Mouse (Mus musculus) olfactory bulb, adult 2 months (tissue): ENCODE results near the gene Rnf214. TPM values are rescaled to one million over a fixed set of nuclear protein-coding genes. Genes with fewer than 3 reads are reported as not detected.
"Not testable (repeated sequence)": the region's sequence is repeated elsewhere in the genome, so short reads cannot be mapped to it uniquely, and the experiment has no call there.

ENCODE experiments used
- H3K27ac ChIP-seq: fragments of 200-500 bp; 2 replicates; pipeline ENCODE4 v1.5.1; 2012; ENCODE audit warnings: low read depth, low read length; ENCODE audit not compliant: insufficient read depth
- H3K4me1 ChIP-seq: fragments of 200-500 bp; 2 replicates; pipeline ENCODE4 v1.6.1; 2012; ENCODE audit warnings: low read length; ENCODE audit not compliant: control insufficient read depth, insufficient read depth
- H3K4me3 ChIP-seq: fragments of 200-500 bp; 2 replicates; pipeline ENCODE4 v1.5.1; 2012; ENCODE audit warnings: mild to moderate bottlenecking, low read depth, low read length, moderate library complexity; ENCODE audit not compliant: insufficient read depth
- CTCF ChIP-seq: fragments of 200-500 bp; IDR thresholded peaks from 2 replicates; pipeline ENCODE4 v1.5.1; 2012; ENCODE audit warnings: low read depth, mild to moderate bottlenecking, low read length, moderate library complexity; ENCODE audit not compliant: insufficient read depth
- POLR2A ChIP-seq: fragments of 200-500 bp; IDR thresholded peaks from 2 replicates; pipeline ENCODE4 v1.6.1; 2012; ENCODE audit warnings: mild to moderate bottlenecking, low read depth, low read length, moderate library complexity; ENCODE audit not compliant: insufficient read depth
- WGBS: fragments of 180-500 bp; shearing (Covaris S2); methylation state at CpG from one replicate; pipeline ENCODE4 v1.1.7; 2018; 5-methylcytosine and 5-hydroxymethylcytosine counted together
- polyA plus RNA-seq: library from polyadenylated mRNA; stranded (reverse); fragments of >200 nt; gene quantifications from 2 replicates; pipeline ENCODE4 v1.2.4, GENCODE M21; 2012; ENCODE audit warnings: low replicate concordance; ENCODE audit not compliant: missing spikeins, insufficient read depth, insufficient read length

Rnf214 gene
- polyA plus RNA-seq, 1 experiment, result not detected

GRCm38 (mm10) chr9:45849528-45850408 is 56.9 kb downstream of the Rnf214 start:
- TF ChIP-seq CTCF (no peak), POLR2A (no peak)
- Histone ChIP-seq H3K4me3 (no peak overlapping the region), H3K27ac (peak overlapping the region; percentile 75), H3K4me1 (peaks cover 34% of the 10 kb centered on the region)
- WGBS, result 17% methylated on average over 9 of the region's 9 CpGs

- no peak overlapping the region for H3K4me3 ChIP-seq
- TF ChIP-seq CTCF (no peak), POLR2A (no peak)
- WGBS, result 91% methylated on average over 5 of the region's 5 CpGs
- no peak overlapping the region for H3K27ac ChIP-seq
- H3K4me1 ChIP-seq, result peaks cover 39% of the 10 kb centered on the region
These were observed 59.7 kb downstream of the Rnf214 start for GRCm38 (mm10) chr9:45846891-45847460.

GRCm38 (mm10) chr9:45846176-45846575 is 60.5 kb downstream of the Rnf214 start:
- H3K4me3 ChIP-seq, H3K27ac ChIP-seq: not testable (repeated sequence)
- peaks cover 41% of the 10 kb centered on the region for H3K4me1 ChIP-seq
- WGBS, result 64% methylated on average over 2 of the region's 2 CpGs

GRCm38 (mm10) chr9:45845541-45845940 is 61.2 kb downstream of the Rnf214 start:
- peaks cover 39% of the 10 kb centered on the region for H3K4me1 ChIP-seq
- 58% methylated on average over 3 of the region's 3 CpGs for WGBS
- no peak overlapping the region for H3K4me3 ChIP-seq
- no peak overlapping the region; the same call in 1 of the 2 replicates for H3K27ac ChIP-seq
- TF ChIP-seq POLR2A (no peak), CTCF (no peak)

GRCm38 (mm10) chr9:45843780-45844179 is 62.9 kb downstream of the Rnf214 start:
- TF ChIP-seq POLR2A, result no peak
- no peak for TF ChIP-seq CTCF
- peaks cover 33% of the 10 kb centered on the region for H3K4me1 ChIP-seq
- 34% methylated on average over 1 of the region's 1 CpGs for WGBS
- H3K4me3 ChIP-seq, result no peak overlapping the region
- H3K27ac ChIP-seq, result no peak overlapping the region

GRCm38 (mm10) chr9:45843007-45843406 is 63.7 kb downstream of the Rnf214 start:
- Histone ChIP-seq H3K4me3 (no peak overlapping the region), H3K27ac (no peak overlapping the region), H3K4me1 (peaks cover 29% of the 10 kb centered on the region)
- WGBS, result 70% methylated on average over 5 of the region's 5 CpGs
- TF ChIP-seq POLR2A (no peak), CTCF (no peak)

GRCm38 (mm10) chr9:45841458-45841857 is 65.3 kb downstream of the Rnf214 start:
- Histone ChIP-seq H3K27ac (no peak overlapping the region), H3K4me1 (peaks cover 29% of the 10 kb centered on the region)

GRCm38 (mm10) chr9:45840331-45840730 is 66.4 kb downstream of the Rnf214 start:
- no peak overlapping the region for H3K27ac ChIP-seq
- TF ChIP-seq POLR2A, result no peak
- WGBS, result 46% methylated on average over 5 of the region's 5 CpGs
- H3K4me1 ChIP-seq, result peaks cover 25% of the 10 kb centered on the region
- peak overlapping the region; percentile 89 for H3K4me3 ChIP-seq

More at GRCm38 (mm10) chr9:45841458-45841857, 65.3 kb downstream of the Rnf214 start:
- 0 out of 2 replicates have a peak overlapping the region, but pooled peaks have one; percentile 6 for H3K4me3 ChIP-seq
- WGBS, result 48% methylated on average over 6 of the region's 6 CpGs
- no peak for TF ChIP-seq POLR2A
- TF ChIP-seq CTCF, result no peak

GRCm38 (mm10) chr9:45839982-45840300 is 66.8 kb downstream of the Rnf214 start:
- WGBS, result 43% methylated on average over 7 of the region's 7 CpGs
- no peak overlapping the region for H3K27ac ChIP-seq
- peaks cover 22% of the 10 kb centered on the region for H3K4me1 ChIP-seq
- H3K4me3 ChIP-seq, result peak overlapping the region; percentile 89
- TF ChIP-seq POLR2A, result no peak
